Mouse (Mus musculus): Measurements from ENCODE around the gene Cdc42ep4.

Cdc42ep4 gene

DNA sequence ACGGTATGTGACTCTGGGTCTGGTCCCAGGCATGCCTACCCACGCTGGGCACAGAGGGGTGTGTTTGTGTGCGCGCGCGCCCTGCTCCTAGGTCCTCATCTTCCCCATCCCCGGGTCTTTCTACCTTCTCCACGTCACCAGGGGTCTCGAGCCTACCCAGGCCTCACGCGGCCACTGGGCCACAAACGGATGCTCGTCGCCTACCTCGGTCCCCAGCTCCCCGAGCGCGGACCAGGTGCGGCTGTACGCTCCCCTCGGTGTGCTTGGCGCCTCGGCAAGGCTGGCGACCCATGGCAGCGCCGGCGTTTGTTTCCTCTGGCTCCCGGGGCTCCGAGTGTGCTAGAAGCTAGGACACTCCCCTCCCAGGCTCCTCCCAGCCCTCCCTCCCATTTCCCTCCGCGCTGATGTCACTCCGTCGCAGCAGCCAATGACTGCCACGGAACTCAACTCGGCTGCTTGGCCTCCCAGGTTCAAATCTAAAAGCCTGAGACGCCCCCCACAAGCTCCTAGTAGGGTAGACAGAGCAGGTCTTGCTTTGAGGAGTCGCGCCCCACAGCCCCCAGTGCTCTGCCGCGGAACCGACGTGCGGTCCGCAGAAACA, at the start of gene Cdc42ep4:
Cdc42ep4 (minus strand) TSS at position 398 of the 601 bp plus-strand sequence.
- peak; percentile 93 for ATAC-seq (ENCODE audit: low TSS enrichment)

DNA sequence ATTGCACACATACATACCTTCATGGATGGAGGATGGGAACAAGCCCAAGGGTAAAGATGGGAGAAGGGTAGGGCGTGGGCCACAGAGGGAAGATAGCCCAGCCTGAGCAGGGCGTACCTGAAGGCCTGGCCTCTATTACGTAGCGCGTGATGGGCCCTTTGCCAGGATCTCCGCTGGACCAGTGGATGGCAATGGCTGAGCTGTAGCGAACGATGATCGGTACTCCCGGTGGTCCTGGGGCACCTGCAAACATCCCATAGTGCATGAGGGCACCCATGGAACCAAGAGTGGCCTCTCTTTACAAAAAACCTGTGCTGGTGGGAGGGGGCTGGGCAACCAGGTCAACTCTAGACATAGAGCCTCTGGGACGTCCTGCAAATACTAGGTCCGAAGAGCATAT, 48.3 kb upstream of the Cdc42ep4 start:
- ATAC-seq (ENCODE audit: low TSS enrichment) = no peak

DNA sequence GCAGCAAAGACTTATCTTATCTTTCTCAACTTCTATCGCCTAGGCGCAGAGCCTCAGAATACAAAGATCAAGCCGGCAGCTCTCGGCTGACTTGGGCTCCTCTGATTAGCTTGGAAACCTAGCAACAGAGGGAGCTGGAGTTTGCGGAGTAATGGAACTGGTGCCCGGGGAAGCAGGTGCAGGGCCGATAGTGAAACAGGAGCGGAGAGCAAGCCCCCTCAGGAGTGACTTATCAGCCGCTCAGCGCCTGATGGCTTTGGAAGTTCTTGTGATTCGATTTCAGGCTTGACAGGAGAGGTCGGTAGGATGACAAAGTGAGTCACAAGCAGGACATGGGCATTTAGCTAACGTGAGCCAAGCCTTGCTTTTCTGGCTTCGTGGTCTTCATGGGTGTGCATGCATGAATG, 47.4 kb upstream of the Cdc42ep4 start:
- no peak for ATAC-seq (ENCODE audit: low TSS enrichment)

DNA sequence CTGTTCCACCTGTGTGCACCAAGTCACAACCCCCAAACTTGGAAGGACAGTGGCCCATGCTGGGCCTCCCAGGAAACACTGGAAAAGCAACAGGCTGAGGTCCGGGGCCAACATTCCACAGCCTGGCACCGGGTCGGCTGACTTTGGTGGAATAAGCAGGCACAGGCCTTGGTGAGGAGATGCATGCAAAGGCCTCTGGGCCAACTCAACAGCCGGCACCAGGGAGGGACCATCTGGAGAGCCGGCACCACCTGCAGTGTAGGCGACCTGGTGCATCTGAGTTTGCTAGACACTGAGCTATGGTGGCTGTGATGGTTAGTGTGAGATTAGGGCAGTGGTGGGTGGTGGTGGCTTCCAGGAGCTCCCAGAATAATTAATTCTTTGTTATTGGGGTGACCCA, 46.3 kb upstream of the Cdc42ep4 start:
- peak; percentile 94 for ATAC-seq (ENCODE audit: low TSS enrichment)

DNA sequence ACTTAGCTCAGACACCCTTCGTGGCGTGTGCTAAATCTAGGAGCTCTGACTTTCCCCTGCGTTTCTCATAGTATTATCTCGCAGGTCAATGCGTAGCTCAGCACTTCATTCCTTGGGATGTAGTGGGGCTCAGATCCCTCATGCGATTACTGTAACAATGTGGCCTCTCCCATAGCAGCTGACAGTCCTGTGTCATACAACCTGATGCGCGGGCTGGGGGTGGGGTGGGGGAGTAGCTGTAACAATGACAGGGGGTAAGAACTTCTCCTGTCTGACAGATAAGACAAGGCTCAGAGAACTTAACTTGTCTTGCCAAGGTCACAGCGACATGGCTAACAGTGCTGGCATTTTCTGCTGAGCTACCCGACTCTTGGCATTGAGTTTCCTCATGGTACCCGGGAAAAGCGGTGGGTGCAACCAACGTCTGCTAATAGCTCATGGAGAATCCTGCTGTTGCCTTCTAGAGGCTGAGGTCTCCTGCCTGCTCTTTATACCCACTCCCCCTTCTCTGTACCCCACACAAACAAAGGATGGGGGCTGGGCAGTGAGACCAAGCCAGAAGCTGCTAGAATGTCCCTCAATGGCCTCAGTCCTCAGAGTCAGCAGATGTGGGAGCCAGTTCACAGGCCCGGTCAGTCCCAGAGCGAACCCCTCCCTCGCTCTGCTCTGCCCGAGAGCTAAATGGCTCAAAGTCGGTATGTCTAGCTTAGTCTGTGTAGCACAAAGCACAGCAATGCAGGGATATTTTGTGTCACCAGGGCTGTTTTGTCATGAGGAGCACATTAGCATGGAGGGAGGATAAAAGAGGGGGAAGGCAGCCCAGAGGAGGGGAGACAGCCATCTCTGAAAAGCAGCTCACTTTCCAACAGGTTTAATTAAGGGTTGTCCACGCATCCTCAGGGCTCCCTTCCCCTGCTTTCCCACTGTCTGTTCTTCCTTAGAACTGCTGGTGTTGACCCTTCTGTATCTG, 45.6 kb upstream of the Cdc42ep4 start:
- ATAC-seq (ENCODE audit: low TSS enrichment) = peak; percentile 7; the same call in 1 of the 2 replicates

DNA sequence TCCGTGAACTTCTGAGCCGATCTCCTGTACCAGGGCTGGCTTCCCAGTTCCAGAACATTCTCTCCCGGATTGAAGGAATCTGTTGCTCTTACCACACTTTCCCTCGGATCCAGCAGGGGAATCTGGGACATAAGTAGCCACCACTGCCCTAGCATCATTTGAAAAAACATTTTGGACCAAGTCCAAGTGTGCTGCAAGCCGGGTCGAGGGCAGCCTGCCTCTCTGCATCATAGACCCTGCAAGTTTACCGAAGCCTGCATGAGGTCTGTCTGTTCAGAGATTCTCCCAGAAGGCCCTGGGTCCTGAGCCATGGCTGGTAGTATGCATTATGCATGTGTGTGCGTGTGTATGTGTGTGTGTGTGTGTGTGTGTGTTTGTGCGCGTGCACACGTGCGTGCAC, 44.2 kb upstream of the Cdc42ep4 start:
- ATAC-seq (ENCODE audit: low TSS enrichment) = no peak

DNA sequence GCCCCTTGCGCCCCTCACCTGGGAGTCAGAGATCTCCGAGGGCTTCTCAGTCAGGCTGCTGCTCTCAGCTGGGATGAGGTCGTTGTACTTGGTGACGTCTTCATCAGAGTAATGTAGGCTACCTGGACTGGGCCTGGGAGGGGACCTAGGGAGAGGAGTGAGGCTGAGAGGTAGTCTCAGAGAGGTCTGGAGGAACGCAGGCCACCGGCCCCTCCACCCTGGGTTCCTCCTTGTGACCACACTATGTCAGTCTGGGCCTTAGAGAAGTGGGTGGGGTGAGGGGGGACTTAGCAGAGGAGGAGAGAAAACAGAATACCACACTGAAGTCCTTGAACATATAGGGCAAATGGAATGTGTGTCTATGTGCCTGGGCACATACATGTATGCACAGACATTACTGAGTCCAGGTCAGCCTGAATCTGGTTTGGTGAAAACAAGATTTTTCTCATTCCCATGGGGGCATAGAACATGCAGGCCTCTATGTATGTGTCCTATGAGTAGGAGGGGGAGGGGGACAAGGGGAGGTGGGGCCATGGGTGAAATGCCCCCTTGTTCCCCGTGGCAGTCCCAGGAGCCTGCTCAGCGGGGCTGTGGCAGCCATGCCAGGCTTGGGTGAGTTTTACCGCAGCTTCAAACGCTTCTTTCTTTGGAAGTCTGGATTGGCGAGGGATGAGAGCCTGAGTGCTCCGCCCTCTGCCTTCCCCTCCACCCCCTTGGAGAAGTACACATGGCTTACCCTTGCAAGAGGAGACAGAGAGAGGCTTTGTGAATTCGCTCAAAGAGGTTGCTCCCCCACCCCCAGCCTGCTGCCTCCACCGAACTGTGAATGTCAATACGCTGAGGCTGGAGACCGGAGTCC, 39.9 kb upstream of the Cdc42ep4 start:
- peak; percentile 72; the same call in 1 of the 2 replicates for ATAC-seq (ENCODE audit: low TSS enrichment)

DNA sequence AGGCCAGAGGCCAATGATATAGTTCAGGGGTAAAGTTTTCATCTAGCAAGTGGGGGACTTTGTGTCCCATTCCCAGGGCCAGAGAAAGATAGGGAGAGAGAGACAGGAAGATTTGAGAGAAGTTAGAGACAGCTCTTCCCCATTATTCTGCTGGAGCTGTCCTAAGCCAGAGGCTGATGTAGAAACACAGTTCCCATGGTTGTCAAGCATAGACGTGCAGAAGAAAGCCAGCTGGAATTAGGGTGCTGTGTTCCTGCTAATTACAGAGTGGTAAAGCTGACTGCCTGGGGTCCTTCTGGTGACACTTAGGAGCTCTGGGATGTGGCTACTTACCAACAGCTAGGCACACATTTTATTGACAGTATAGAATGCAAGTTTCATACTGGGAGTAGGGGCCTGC, 37.4 kb upstream of the Cdc42ep4 start:
- ATAC-seq (ENCODE audit: low TSS enrichment) = no peak

DNA sequence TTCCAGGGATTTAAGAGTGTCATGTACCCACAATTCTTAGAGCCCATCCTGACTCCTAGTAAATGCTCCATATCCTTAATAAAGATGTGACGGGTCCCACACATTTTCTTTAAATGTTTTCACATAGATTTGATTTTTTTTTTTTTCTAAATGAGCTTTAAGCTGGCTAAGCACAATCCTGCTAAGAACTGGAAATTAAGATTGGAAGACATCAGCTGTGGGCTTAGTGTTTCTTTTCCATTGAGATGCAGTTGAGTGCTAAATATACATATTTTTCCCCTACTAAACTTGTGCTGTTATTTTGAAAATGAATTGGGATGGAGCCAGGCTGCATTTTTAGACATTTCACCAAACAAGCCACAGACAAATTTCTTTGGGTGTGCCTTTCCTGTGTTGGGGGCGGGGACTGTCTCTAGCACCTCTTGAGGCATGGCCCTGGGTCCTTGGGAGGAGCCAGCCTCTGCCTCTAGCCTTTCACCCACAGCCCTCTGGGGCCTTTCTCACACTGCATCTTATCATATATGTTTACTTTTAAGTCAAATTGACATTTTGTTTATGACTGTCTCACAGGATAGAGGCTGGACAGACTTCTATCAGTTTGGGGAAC, 36.6 kb upstream of the Cdc42ep4 start:
- no peak for ATAC-seq (ENCODE audit: low TSS enrichment)

DNA sequence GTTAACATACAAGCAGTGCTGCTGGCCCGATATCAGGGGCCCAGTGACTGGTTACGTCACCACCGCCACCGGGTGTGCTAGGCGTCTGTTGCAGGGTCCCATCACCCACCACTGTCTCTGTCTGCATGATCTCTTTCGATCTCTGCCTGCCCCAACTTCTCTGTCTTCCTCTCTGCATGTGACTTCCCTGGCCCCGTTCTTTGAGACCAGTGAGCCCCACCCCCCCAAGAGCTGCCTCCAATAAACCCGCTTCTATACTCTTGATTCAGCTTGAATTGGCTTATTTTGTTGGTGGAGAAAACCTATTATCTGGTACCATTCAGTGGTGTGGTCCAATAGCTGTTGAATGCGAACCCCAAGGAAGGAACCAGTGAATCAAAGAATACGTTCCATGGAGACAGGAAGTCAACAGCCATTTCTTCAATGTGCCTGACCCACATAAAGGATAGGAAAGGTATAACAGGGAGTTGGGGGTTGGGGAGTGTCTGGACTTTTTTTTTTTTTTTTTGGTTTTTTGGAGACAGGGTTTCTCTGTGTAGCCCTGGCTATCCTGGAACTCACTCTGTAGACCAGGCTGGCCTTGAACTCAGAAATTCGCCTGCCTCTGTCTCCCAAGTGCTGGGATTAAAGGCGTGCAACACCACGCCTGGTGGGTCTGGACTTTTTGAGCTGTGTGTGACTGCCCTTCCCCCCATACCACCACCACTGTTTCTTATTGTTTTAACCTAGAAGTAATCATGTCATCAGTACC, 35.9 kb upstream of the Cdc42ep4 start:
- no peak for ATAC-seq (ENCODE audit: low TSS enrichment)

DNA sequence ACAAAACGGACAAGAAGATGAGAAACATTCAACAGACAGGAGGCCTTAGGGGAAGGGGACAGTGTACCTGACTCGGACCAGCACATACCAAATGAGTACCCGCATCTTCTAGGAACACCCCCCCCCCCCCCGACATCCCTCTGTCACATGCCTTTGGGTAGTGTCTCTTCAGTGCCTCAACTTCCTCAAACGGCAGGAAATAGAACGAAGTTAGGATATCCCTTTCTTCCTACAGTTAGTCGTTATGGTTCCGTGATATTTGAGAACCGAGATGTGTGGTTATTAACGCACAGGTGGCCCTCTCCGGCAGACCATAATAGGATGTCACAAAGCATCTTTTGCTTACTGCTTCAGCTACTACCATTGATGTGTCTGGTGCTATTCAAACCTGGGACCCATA, 35.3 kb upstream of the Cdc42ep4 start:
- ATAC-seq (ENCODE audit: low TSS enrichment) = no peak

DNA sequence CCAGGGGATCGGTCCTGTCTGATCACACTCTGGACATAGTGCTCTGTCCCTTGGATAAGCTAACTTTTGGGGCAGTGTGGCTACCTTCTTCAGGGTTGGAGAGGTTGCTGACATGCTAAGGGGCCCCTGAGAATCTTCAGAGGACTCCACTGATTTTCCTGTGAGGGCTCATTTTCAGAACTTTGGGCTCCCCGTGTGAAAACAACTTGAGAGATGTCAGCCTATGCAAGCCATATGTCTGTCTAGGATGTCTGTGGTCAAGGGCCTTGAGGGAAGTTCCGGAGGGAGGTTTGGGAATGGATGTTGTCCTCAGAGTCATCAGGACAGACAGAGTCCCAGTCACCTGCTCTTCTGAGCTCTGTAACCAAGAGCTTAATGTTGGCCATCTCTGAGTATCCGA, 34.7 kb upstream of the Cdc42ep4 start:
- no peak for ATAC-seq (ENCODE audit: low TSS enrichment)

DNA sequence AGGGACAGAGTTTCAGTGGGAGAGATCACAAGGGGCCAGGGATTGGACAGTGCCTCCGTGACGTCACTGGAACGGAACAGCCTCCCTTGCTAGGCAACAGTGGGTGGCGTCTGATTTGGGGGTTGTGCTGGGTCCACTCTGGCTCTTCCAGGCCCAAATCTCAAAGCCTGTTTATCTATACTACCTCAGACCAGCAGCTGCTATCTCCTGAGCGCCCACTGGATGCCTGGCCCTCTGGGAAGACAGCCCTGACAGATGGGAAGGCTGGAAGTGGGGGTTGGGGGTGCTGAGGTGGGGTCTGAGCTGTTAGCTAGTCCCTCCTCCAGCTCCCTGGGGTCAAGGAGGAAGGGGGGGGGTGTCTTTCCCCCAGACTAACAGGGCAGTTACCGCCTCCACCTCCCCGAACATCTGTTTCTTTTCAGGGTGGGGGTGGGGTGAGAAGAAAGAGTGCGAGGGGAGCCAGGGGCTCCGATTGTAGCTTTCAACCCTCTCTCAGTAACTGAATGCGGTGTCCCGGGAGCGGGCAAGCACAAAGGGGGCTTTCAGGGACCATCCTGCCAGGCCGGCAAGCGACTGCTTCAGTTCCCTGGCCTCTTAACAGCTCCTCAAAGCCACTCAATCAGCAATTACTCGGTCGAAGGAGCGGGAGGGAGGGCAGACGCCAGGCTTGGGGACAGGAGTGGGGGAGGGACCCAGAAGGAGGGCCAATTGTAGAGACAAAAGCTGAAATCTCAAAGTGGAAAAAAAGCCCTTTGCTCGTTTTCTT, 33.9 kb upstream of the Cdc42ep4 start:
- peak; percentile 71 for ATAC-seq (ENCODE audit: low TSS enrichment)

DNA sequence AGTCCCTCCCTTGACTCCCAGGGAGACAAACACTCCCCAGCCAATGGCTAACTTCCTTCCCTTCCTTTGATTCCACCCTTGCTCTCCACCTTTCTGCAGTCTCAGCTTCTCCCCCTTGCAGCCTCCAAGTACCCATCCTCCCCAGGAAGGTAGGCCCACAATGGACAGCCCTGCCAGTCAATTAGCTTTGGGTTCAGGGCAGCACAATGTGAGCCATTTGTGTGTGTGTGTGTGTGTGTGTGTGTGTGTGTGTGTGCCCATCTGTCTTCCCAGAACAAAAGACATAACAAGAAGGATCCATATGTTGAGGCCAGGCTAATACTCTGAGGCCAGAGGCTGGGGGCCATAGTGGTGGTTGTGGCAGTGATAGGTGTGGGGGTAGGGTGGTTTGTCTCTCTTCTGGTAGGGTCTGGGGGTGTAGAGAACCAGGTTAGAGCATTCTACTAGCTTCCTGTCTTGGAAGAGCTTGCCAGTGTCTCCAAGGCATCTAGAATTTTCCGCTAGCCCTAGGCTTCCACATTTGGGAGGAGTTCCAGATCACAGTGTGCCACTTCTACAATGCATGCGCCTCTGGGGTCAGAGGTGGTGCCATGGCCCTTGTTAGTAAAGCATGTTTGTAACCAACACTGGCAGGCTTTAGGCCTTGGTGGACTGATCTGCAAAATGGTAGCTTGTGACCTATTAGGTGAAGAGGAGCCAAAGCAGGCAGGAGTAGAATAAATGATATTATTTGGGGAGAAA, 33.1 kb upstream of the Cdc42ep4 start:
- no peak for ATAC-seq (ENCODE audit: low TSS enrichment)

DNA sequence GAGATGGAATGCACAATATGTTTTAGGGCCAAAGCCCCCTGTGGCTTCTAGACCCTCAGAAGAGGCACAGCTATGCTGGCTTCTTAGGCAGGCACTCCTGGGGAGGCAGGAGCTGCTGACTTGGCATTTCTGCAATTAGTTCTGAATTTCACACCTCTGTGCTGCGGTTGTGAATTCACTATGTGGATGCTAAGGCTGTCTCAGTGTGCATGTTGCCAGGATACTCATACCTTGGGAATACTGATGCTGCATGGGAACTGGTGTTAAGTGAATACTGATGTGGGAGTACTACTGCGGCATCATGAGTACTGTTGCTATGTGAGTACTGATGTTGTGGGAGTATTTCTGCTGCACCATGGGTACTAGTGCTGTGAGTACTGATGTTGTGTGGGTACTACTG, 30.8 kb upstream of the Cdc42ep4 start:
- no peak; the same call in 1 of the 2 replicates for ATAC-seq (ENCODE audit: low TSS enrichment)

DNA sequence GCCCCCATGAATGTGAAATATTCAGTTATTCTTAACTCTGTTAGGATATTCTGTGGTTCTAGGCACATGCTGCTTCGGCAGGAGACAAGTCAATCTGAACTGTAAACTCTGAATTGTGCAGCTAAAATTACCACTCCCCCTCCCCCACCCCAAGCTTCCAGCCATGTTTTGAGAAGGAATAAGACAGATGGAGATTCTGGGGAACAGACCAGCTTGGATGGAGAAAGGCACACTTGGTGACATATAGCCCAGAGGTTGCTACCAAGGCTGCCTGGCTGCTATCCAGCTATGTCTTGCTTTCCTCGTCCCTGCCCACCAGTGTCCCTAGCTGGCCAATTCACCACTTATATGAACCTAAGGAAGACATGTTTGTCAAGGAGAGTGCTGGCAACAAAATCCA, 30.3 kb upstream of the Cdc42ep4 start:
- ATAC-seq (ENCODE audit: low TSS enrichment) = no peak

DNA sequence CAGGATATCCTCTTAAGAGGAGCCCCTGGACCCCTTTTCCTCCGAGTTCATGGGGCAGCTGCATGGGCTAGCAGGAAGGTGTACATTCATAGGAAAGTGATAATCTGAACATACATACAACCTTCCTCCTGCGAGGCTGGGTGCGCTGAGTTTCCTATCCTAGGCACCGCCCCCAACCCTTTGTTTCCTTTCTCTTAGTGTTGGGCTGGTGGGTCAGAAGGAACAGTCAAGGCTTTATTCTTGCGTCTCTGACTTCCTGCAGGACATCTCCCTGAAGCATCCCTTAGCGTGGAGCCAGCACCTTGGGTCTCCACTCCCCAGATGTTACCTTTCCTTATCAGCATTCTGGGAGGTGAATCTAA, 28.0 kb upstream of the Cdc42ep4 start:
- ATAC-seq (ENCODE audit: low TSS enrichment) = no peak

DNA sequence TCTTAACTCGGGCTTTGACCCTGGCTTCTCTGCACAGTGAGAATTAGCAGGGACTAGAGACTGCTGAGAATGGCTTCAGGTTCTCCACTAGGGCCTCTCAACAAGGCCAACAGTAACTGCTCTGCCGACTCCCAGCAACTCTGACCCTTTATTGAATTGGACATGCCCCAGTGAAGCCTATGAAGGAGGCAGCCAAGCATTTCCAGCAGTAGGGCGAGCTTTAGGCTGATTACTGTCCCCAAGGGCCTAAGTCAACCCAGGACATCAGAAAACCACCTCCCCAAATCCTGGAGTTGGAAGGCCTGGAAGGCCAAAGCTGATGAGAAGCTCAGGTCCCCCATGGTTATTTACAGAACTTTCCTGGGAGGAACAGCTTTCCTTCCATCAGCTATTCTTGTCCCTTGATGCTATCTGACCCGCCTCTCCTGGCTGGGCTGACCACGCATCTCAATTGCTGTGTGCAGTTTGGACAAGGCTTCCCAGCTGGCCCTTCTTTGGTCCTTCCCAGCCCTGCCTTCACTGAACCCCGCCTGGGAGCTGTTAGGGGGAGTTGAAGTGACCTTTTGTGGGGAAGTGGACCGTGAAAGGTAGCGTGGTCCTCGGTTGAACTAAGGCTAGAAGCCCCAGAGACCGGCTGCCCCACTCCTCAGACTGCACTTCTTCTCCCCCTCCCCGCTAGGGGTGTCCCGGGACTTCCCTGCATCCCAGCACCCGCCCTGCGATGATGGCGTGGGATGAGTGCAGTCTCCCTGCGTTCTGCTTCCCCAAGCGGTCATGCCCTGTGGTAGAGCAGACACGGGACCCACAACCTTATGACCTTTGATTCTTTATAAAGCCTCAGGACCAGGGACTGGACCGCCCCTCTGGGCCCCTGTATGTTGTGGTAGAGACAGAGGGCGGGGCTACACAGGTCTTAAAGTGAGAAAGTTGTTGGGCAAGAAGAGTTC, 27.3 kb upstream of the Cdc42ep4 start:
- ATAC-seq (ENCODE audit: low TSS enrichment) = no peak
